Mouse (Mus musculus): ENCODE results near the gene C130073F10Rik. TPM values are rescaled to one million over a fixed set of nuclear protein-coding genes. Genes with fewer than 3 reads are reported as not detected.
"Not testable (repeated sequence)": the region's sequence is repeated elsewhere in the genome, so short reads cannot be mapped to it uniquely, and the experiment has no call there.

C130073F10Rik gene
- total RNA-seq (2022) = not detected

GRCm38 (mm10) chr4:101893656-101894420, at the start of gene C130073F10Rik:
Gene C130073F10Rik (minus strand): TSS chr4:101893789.
- DNase-seq (ENCODE audit: low spot score) = no peak

- not testable (repeated sequence) for DNase-seq (ENCODE audit: low spot score)
Observed at GRCm38 (mm10) chr4:101940107-101940506, 46.5 kb upstream of the C130073F10Rik start, which contains the start of gene Gm12794. Gene Gm12794 (plus strand): TSS chr4:101940407.

GRCm38 (mm10) chr4:101908821-101909220, 15.2 kb upstream of the C130073F10Rik start, which contains the start of gene Gm12800:
Gene Gm12800 (plus strand): TSS chr4:101909121.
- not testable (repeated sequence) for DNase-seq (ENCODE audit: low spot score)

GRCm38 (mm10) chr4:101889377-101889776, 4.2 kb downstream of the C130073F10Rik start:
- DNase-seq (ENCODE audit: low spot score) = no peak

GRCm38 (mm10) chr4:101883641-101884040, 9.9 kb downstream of the C130073F10Rik start:
- no peak for DNase-seq (ENCODE audit: low spot score)

GRCm38 (mm10) chr4:101875687-101876086, 17.9 kb downstream of the C130073F10Rik start:
- not testable (repeated sequence) for DNase-seq (ENCODE audit: low spot score)

GRCm38 (mm10) chr4:101872031-101872430, 21.6 kb downstream of the C130073F10Rik start:
- DNase-seq (ENCODE audit: low spot score) = not testable (repeated sequence)

- DNase-seq (ENCODE audit: low spot score) = no peak
Observed at GRCm38 (mm10) chr4:101862289-101862688, 31.3 kb downstream of the C130073F10Rik start.

GRCm38 (mm10) chr4:101860873-101861272, 32.7 kb downstream of the C130073F10Rik start:
- no peak for DNase-seq (ENCODE audit: low spot score)

- no peak for DNase-seq (ENCODE audit: low spot score)
Observed at GRCm38 (mm10) chr4:101850908-101851307, 42.7 kb downstream of the C130073F10Rik start.

GRCm38 (mm10) chr4:101843923-101844322, 49.7 kb downstream of the C130073F10Rik start, which contains the start of gene B020004J07Rik:
Gene B020004J07Rik (minus strand): TSS chr4:101844023.
- DNase-seq (ENCODE audit: low spot score) = not testable (repeated sequence)

Other genes with a start within 250 kb of the C130073F10Rik start
- gene Leprot, start 246.1 kb downstream of the C130073F10Rik start, total RNA-seq (2022) = 10 to 100 TPM; 24.6 to 30.6 (median 25.8) TPM
- 1 to 10 TPM; 2.5 to 5.6 (median 4.7) TPM for gene Lepr, start 176.4 kb downstream of the C130073F10Rik start, total RNA-seq (2022)
- gene B020004J07Rik, start 49.8 kb downstream of the C130073F10Rik start, total RNA-seq (2022) = not detected
- gene Gm12800, start 15.3 kb upstream of the C130073F10Rik start, total RNA-seq (2022) = not detected
- not detected for gene Gm12794, start 46.6 kb upstream of the C130073F10Rik start, total RNA-seq (2022)
- gene Gm12790, start 87.3 kb upstream of the C130073F10Rik start, total RNA-seq (2022) = not detected
- gene Gm12789, start 92.8 kb upstream of the C130073F10Rik start, total RNA-seq (2022) = not detected
- gene Pde4b, start 193.8 kb upstream of the C130073F10Rik start, total RNA-seq (2022) = 10 to 100 TPM; 19.7 to 32.0 (median 21.1) TPM